ENCODE assay signal across 29 mouse cellular contexts in genomic region chr17:87143186-87143585, GRCm38 (mm10). TPM values are rescaled to one million over a fixed set of nuclear protein-coding genes. Genes with fewer than 3 reads are reported as not detected.
DNase-seq lines count a peak whose midpoint lies in the region; ATAC-seq and TF ChIP-seq lines count a peak whose summit lies in the region.
"Had no signal": no experiment of that assay in that cellular context is flagged by ENCODE, and none has a peak within 500 bp of the region (broad histone marks: within the 10 kb centered on the region; RNA-seq: fewer than 3 reads in every experiment).

No protein-coding gene starts in this region.

- H3K9me3 ChIP-seq in liver, postnatal 0 days (ENCODE audit: low read length): no peaks in the 10 kb centered on the region
- H3K9me3 ChIP-seq: heart, embryonic 13.5 days; limb, embryonic 15.5 days; midbrain, embryonic 10.5 days; neural tube, embryonic 12.5 days had no signal

- no peaks in the 10 kb centered on the region for H3K79me2 ChIP-seq in liver, adult 2 months (ENCODE audit: control insufficient read depth, insufficient read depth, low read length)

- ATAC-seq in liver, postnatal 0 days: no peak
- peak; percentile 78 for ATAC-seq in megakaryocyte, adult 5-6 weeks (ENCODE audit: poor library complexity, severe bottlenecking)
- ATAC-seq: forebrain, embryonic 16.5 days; hindbrain, embryonic 16.5 days; midbrain, embryonic 16.5 days; Patski had no signal

- H3K4me3 ChIP-seq in liver, adult 2 months (ENCODE audit: insufficient read depth, low read depth, low read length): no peak overlapping the region
- no peak overlapping the region for H3K4me3 ChIP-seq in liver, postnatal 0 days (ENCODE audit: low read depth, low read length)
- H3K4me3 ChIP-seq: erythroblast, embryonic 14.5 days; limb, embryonic 15.5 days; midbrain, embryonic 10.5 days; myocyte; neural tube, embryonic 12.5 days had no signal

- H3K9ac ChIP-seq in liver, adult 2 months (ENCODE audit: low read depth, low read length): no peak overlapping the region
- no peak overlapping the region for H3K9ac ChIP-seq in liver, postnatal 0 days (replicated peaks)
- H3K9ac ChIP-seq: heart, embryonic 13.5 days; limb, embryonic 15.5 days; neural tube, embryonic 12.5 days had no signal

- peak; percentile 67 for DNase-seq in liver, adult 2 months (ENCODE audit: extremely low read depth, low read depth, low spot score)
- DNase-seq in liver, postnatal 0 days: no peak
- peak; percentile 22 for DNase-seq in 416B (ENCODE audit: low read depth)
- peak; percentile 65 for DNase-seq in MEL-GATA-1-ER (ENCODE audit: extremely low read depth, low read depth)
- no peak for DNase-seq in spleen, adult 12 weeks (ENCODE audit: low spot score)
- no peak for DNase-seq in B cell, adult 2 months
- no peak for DNase-seq in layer of hippocampus, postnatal 14 days (ENCODE audit: low spot score in 2 of 2)
- DNase-seq: adrenal gland, postnatal 36 days; cerebellum, adult 18-20 months; cerebellum, postnatal 10 days; gastrocnemius, adult 2 months; gastrocnemius, postnatal 36 days; heart, postnatal 10 days; kidney, adult 18-20 months; kidney, postnatal 4 days; layer of hippocampus, postnatal 36 days; left cerebral cortex, postnatal 4 days; lung, postnatal 4 days had no signal

- no peak for TF ChIP-seq CTCF in liver, adult 2 months (IDR thresholded peaks at IDR 0.05; ENCODE audit: low read depth, low read length)
- TF ChIP-seq CTCF in liver, postnatal 0 days (IDR thresholded peaks at IDR 0.05; ENCODE audit: low read depth): no peak

- WGBS in liver, adult 2 months: 23% methylated on average over 14 of the region's 14 CpGs
- WGBS in liver, postnatal 0 days (ENCODE audit: insufficient replicate concordance): 33% methylated on average over 14 of the region's 14 CpGs

- no peak overlapping the region for H3K4me2 ChIP-seq in liver, postnatal 0 days (ENCODE audit: low read depth, low read length)
- H3K4me2 ChIP-seq: neural tube, embryonic 12.5 days had no signal

- no peak overlapping the region for H3K27ac ChIP-seq in liver, adult 2 months (replicated peaks; ENCODE audit: insufficient read depth, low read depth, low read length)
- H3K27ac ChIP-seq in liver, postnatal 0 days (ENCODE audit: low read depth): no peak overlapping the region
- H3K27ac ChIP-seq: limb, embryonic 15.5 days; midbrain, embryonic 10.5 days; neural tube, embryonic 12.5 days had no signal

- H3K4me1 ChIP-seq in liver, adult 2 months (ENCODE audit: control insufficient read depth, insufficient read depth, low read length): peaks cover 3% of the 10 kb centered on the region
- peaks cover 2% of the 10 kb centered on the region; the same call in 1 of the 2 replicates for H3K4me1 ChIP-seq in liver, postnatal 0 days (ENCODE audit: insufficient read depth)
- H3K4me1 ChIP-seq: midbrain, embryonic 10.5 days had no signal

- H3K36me3 ChIP-seq in liver, adult 2 months (ENCODE audit: control insufficient read depth, insufficient read depth, low read length): no peaks in the 10 kb centered on the region
- H3K36me3 ChIP-seq in liver, postnatal 0 days (replicated peaks; ENCODE audit: insufficient read depth, low read length): no peaks in the 10 kb centered on the region
- H3K36me3 ChIP-seq: heart, embryonic 13.5 days; limb, embryonic 15.5 days; midbrain, embryonic 10.5 days; neural tube, embryonic 12.5 days had no signal

- TF ChIP-seq EP300 in liver, postnatal 0 days (IDR thresholded peaks at IDR 0.05; ENCODE audit: low read depth): no peak

- TF ChIP-seq POLR2A in liver, adult 2 months (IDR thresholded peaks at IDR 0.05; ENCODE audit: extremely low read depth, insufficient read depth, low read length): no peak

- H3K27me3 ChIP-seq in liver, adult 2 months (ENCODE audit: control insufficient read depth, insufficient read depth, low read length): no peaks in the 10 kb centered on the region
- no peaks in the 10 kb centered on the region for H3K27me3 ChIP-seq in liver, postnatal 0 days (ENCODE audit: insufficient read depth, low read length)
- H3K27me3 ChIP-seq: heart, embryonic 13.5 days; limb, embryonic 15.5 days; neural tube, embryonic 12.5 days; Patski had no signal

RNA-seq across cellular contexts. Expression of gene Socs5, which starts 35.7 kb away (rescaled TPM):
- total RNA-seq in liver, adult 2 months (2014; rRNA removed): 4.8 and 5.2 TPM in 2 replicates
- 2.4 and 2.9 TPM in 2 replicates for polyA plus RNA-seq in liver, adult 2 months (2012; rRNA removed)
- 1.4 and 1.7 TPM in 2 replicates for polyA plus RNA-seq in liver, postnatal 0 days (2015; fragmentation: Nextera tagmentation; extraction: Ambion mirVana)
- 1.8 and 3.0 TPM in 2 replicates for total RNA-seq in megakaryocyte, adult 5-6 weeks (2015)
- total RNA-seq in megakaryocyte, adult 5-6 weeks (2017): 1.2 TPM in 2 replicates
- total RNA-seq in layer of hippocampus, postnatal 14 days (2021): 10 to 100 TPM; 66.3 to 67.8 TPM

Comparison
In these comparisons a context has a peak if more than half of its experiments do, and no peak if none do; other contexts are left out.
1. DNase-seq: peak in liver, adult 2 months (single experiment), 416B (single experiment) and MEL-GATA-1-ER (single experiment); none in liver, postnatal 0 days (single experiment), spleen, adult 12 weeks (single experiment), B cell, adult 2 months (0 of 2) and layer of hippocampus, postnatal 14 days (0 of 2).
2. RNA of gene Socs5, which starts 35.7 kb away (total RNA-seq): 66.3 to 67.8 TPM in layer of hippocampus, postnatal 14 days; 4.8 to 5.2 TPM in liver, adult 2 months and 1.2 to 3.0 TPM in megakaryocyte, adult 5-6 weeks; every median in the first group is over 10 times any median in the second.